Mouse (Mus musculus) neural tube, embryonic 13.5 days (tissue): ENCODE data around the gene Spdye4a. TPM values are rescaled to one million over a fixed set of nuclear protein-coding genes. Genes with fewer than 3 reads are reported as not detected.
A peak's percentile ranks its signal among the peaks of the same experiment; 100 is the strongest.

Experiments used
- ATAC-seq: fragments of 200-750 bp; cut with Nextera tagmentation; 2 replicates; pipeline ENCODE4 v1.8.0; 2017; ENCODE audit warnings: low read depth, mild to moderate bottlenecking, moderate TSS enrichment, moderate library complexity
- H3K27ac ChIP-seq: fragments of 300-500 bp; sonication (generic); replicated peaks from 2 replicates; pipeline ENCODE4 v1.5.1; 2015; ENCODE audit warnings: moderate library complexity, mild to moderate bottlenecking, inconsistent platforms
- H3K27me3 ChIP-seq: fragments of 300-500 bp; sonication (generic); 2 replicates; pipeline ENCODE4 v1.6.1; 2015; ENCODE audit warnings: mild to moderate bottlenecking, inconsistent platforms
- H3K36me3 ChIP-seq: fragments of 300-500 bp; sonication (generic); 2 replicates; pipeline ENCODE4 v1.6.1; 2015; ENCODE audit warnings: mild to moderate bottlenecking, inconsistent platforms
- H3K4me1 ChIP-seq: fragments of 300-500 bp; sonication (generic); replicated peaks from 2 replicates; pipeline ENCODE4 v1.6.1; 2015; ENCODE audit warnings: inconsistent platforms
- H3K4me2 ChIP-seq: fragments of 300-500 bp; sonication (generic); 2 replicates; pipeline ENCODE4 v1.6.1; 2015; ENCODE audit warnings: inconsistent platforms, mild to moderate bottlenecking, moderate library complexity
- H3K4me3 ChIP-seq: fragments of 300-500 bp; sonication (generic); 2 replicates; pipeline ENCODE4 v1.5.1; 2015; ENCODE audit warnings: mild to moderate bottlenecking, inconsistent platforms
- H3K9ac ChIP-seq: fragments of 300-500 bp; sonication (generic); 2 replicates; pipeline ENCODE4 v1.6.1; 2015; ENCODE audit warnings: moderate library complexity, mild to moderate bottlenecking, inconsistent platforms
- H3K9me3 ChIP-seq: fragments of 300-500 bp; sonication (generic); 2 replicates; pipeline ENCODE4 v1.6.1; 2016; ENCODE audit warnings: inconsistent platforms
- WGBS: fragments of 180-500 bp; shearing (Covaris S2); methylation state at CpG from one replicate; pipeline ENCODE4 v1.1.7; 2015; 5-methylcytosine and 5-hydroxymethylcytosine counted together
- polyA plus RNA-seq: library from polyadenylated mRNA; unstranded; fragments of >200 nt; fragmentation: Nextera tagmentation; extraction: Ambion mirVana; gene quantifications from 2 replicates; pipeline ENCODE4 v1.2.1, GENCODE M21; 2015

Gene Spdye4a
- polyA plus RNA-seq, result not detected in 2 replicates

GRCm38 (mm10) chr5:143226790-143227189 is at the start of gene Spdye4a:
Gene Spdye4a, minus strand, starts transcription at chr5:143226890.
- no peak for ATAC-seq
- H3K27ac ChIP-seq, result no peak within 1 kb of the TSS
- no peak within 1 kb of the TSS for H3K4me3 ChIP-seq
- peaks cover 14% of the 10 kb centered on the region for H3K9me3 ChIP-seq
- WGBS, result 91% methylated on average over 3 of the region's 3 CpGs
- H3K4me1 ChIP-seq, result no peaks in the 10 kb centered on the region
- H3K36me3 ChIP-seq, result no peaks in the 10 kb centered on the region
- no peak within 1 kb of the TSS for H3K9ac ChIP-seq
- H3K27me3 ChIP-seq, result no peaks in the 10 kb centered on the region
- H3K4me2 ChIP-seq, result no peak within 1 kb of the TSS

GRCm38 (mm10) chr5:143275761-143276160 is 49.1 kb upstream of the Spdye4a start:
- Histone ChIP-seq H3K4me3 (no peak overlapping the region), H3K4me1 (peaks cover 6% of the 10 kb centered on the region), H3K4me2 (no peak overlapping the region), H3K27ac (no peak overlapping the region), H3K9me3 (no peaks in the 10 kb centered on the region), H3K36me3 (no peaks in the 10 kb centered on the region), H3K9ac (no peak overlapping the region), H3K27me3 (peaks cover 7% of the 10 kb centered on the region)
- ATAC-seq, result no peak
- 51% methylated on average over 5 of the region's 5 CpGs for WGBS

DNA sequence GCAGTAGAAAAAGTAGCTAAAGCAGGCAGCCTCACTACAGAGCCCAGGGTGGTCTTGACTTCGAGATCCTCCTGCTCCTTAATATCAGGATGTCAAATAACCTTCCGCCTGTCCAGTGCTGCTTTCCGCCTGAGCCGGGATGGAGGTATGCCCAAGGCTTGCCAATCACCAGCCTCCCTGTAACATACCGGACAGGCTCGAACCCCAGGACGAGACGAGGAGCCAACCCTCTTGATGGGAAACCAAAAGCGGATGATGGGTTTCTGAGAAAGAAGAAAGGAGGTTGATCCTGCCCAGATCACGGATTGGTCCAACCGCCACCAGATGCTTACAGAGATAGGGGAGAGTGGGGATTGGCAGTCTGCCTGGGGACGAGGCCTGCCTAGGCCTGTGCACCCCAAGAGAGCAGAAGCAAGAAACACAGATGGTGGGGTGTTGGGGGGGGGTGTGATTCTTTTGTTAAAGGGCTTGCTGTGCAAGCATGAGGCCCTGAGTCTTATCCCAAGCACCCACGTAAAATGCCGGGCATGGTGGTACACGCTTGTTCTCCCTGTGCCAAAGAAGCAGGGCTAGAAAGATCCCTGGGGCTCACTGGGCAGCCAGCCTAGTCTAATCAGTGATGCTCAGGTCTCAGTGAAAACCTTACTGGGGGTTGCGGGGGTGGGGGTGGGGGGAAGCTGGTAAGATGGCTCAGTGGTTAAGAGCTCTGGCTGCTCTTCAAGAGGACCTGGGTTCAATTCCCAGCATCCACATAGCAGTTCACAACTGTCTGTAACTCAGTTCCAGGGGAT is 46.0 kb upstream of the Spdye4a start:
- H3K27me3 ChIP-seq, result no peaks in the 10 kb centered on the region; the same call in none of the 2 replicates
- H3K4me2 ChIP-seq, result no peak overlapping the region
- no peak overlapping the region for H3K27ac ChIP-seq
- H3K36me3 ChIP-seq, result no peaks in the 10 kb centered on the region
- H3K4me3 ChIP-seq, result no peak overlapping the region
- 86% methylated on average over 16 of the region's 16 CpGs for WGBS
- H3K9ac ChIP-seq, result no peak overlapping the region
- peaks cover 28% of the 10 kb centered on the region for H3K4me1 ChIP-seq
- ATAC-seq, result no peak
- no peaks in the 10 kb centered on the region for H3K9me3 ChIP-seq

- Histone ChIP-seq H3K9ac (no peak overlapping the region), H3K36me3 (no peaks in the 10 kb centered on the region), H3K27ac (no peak overlapping the region), H3K4me1 (peaks cover 34% of the 10 kb centered on the region), H3K4me2 (no peak overlapping the region), H3K9me3 (no peaks in the 10 kb centered on the region), H3K4me3 (no peak overlapping the region), H3K27me3 (no peaks in the 10 kb centered on the region; the same call in none of the 2 replicates)
- no peak for ATAC-seq
- WGBS, result 73% methylated on average over 3 of the region's 3 CpGs
These were observed 45.4 kb upstream of the Spdye4a start for GRCm38 (mm10) chr5:143272108-143272507.

DNA sequence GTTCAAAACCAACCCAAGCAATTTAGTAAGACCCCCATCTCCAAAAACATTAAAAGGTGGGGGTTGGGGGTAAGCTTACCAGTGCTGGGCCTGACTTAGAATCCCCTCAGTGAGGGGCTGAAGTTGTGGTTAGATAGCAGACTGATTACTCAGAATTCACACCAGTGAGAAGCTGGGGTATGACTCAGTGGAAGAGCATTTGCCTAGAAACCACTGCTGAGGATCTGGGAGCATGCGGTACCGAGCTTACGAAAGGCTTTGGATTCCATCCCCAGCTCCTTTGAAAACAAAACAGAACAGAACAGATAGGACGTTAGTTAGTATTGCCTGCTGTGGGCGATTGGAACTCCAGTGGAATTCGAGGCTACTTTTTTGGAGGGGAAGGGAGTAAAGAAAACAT is 45.0 kb upstream of the Spdye4a start:
- no peak overlapping the region for H3K4me2 ChIP-seq
- H3K4me1 ChIP-seq, result peaks cover 38% of the 10 kb centered on the region
- WGBS, result 89% methylated on average over 6 of the region's 6 CpGs
- no peak overlapping the region for H3K9ac ChIP-seq
- H3K36me3 ChIP-seq, result no peaks in the 10 kb centered on the region
- ATAC-seq, result no peak
- no peak overlapping the region for H3K4me3 ChIP-seq
- no peaks in the 10 kb centered on the region for H3K9me3 ChIP-seq
- no peak overlapping the region for H3K27ac ChIP-seq
- no peaks in the 10 kb centered on the region; the same call in 1 of the 2 replicates for H3K27me3 ChIP-seq

DNA sequence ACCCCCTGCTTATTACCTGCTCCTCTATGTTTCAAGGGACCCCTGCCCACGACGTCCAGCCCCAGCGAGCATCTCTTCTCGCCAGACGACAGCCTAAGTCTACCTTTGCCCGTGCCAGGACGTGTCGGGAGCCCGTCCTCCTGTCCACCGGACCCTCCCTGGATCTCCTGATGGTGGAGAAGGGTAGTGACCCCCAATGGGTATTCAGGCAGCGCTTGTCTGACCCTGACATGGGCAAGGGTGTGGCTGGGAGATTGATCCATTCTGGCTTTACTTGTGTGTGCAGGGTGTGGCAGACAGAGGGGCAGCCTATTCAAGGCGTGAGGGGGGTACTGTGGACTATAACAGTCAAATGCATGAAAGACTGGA is 43.4 kb upstream of the Spdye4a start:
- no peaks in the 10 kb centered on the region for H3K36me3 ChIP-seq
- H3K4me3 ChIP-seq, result peak overlapping the region; percentile 87
- WGBS, result 5% methylated on average over 12 of the region's 12 CpGs
- H3K4me2 ChIP-seq, result peak overlapping the region; percentile 94
- no peaks in the 10 kb centered on the region; the same call in 1 of the 2 replicates for H3K27me3 ChIP-seq
- peak overlapping the region; percentile 96 for H3K9ac ChIP-seq
- H3K27ac ChIP-seq, result peak overlapping the region; percentile 86
- ATAC-seq, result peak; percentile 51
- no peaks in the 10 kb centered on the region for H3K9me3 ChIP-seq
- H3K4me1 ChIP-seq, result peaks cover 48% of the 10 kb centered on the region

DNA sequence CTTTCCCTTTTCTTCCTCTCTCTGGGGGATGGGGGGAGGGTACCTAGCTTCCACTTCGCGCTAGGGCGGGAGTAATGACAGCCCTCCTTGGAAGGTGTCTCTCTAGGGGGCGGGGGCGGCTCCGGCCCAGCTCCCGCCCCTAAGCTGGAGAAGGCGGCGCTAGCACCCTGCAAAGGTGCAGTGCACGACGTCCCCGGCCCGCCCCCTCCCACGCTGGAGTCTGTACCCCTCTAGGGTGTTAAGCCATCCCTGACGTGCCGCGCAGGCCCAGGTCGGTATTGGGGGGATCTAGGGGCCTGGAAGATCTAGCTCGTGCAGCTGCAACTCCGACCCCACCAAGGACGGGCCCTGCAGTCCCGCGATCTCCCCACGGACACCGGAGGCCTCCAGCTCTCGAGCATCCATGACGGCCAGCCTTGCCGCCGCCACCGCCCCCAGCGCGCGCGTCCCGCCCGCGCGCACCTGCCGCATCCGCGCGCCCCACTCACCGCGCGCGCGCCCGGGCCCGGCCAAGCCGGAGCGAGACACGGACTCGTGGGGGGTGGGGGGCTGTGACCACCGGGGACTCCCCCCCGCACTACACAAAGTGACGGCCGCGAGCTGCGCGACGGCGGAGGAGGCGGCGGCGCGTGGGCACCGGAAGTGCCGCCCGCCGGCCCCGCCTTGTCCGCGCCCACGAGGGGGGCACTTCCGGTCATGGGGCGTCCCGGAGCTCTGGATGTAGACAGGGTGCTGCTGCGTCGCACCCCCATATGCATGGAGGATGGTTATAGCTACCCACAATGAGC is 42.9 kb upstream of the Spdye4a start, which contains the start of gene Zfp316:
Gene Zfp316, minus strand, starts transcription at position 660 of the 788 bp plus-strand sequence.
- Histone ChIP-seq H3K36me3 (peaks cover 4% of the 10 kb centered on the region), H3K4me3 (peak within 1 kb of the TSS; percentile 87), H3K9me3 (no peaks in the 10 kb centered on the region), H3K4me1 (peaks cover 48% of the 10 kb centered on the region), H3K4me2 (peak within 1 kb of the TSS; percentile 94), H3K9ac (peak within 1 kb of the TSS; percentile 96), H3K27ac (peak within 1 kb of the TSS; percentile 86), H3K27me3 (no peaks in the 10 kb centered on the region; the same call in 1 of the 2 replicates)
- peak; percentile 89 for ATAC-seq
- under 1% methylated on average over 73 of the region's 79 CpGs for WGBS

DNA sequence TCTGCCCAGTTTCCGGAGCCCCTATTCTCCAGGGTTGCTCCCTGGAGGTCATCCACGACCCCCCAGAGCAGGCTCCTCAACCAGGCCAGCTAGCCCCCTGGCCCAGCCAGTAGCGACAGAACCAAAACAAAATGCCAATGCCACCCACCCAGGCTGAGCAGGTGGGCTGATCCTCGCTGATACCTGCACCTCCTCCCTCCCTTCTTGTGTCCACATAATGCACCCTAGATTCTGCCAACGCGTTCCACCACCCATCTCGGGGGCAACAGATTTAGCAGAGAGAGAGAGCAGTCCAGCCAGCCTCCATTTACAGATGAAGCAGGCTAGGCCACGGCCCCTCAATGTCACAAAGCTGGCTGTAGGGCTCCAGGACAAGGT is 42.3 kb upstream of the Spdye4a start:
- H3K4me2 ChIP-seq, result peak overlapping the region; percentile 94
- 25% methylated on average over 8 of the region's 8 CpGs for WGBS
- peaks cover 10% of the 10 kb centered on the region for H3K36me3 ChIP-seq
- H3K27me3 ChIP-seq, result no peaks in the 10 kb centered on the region
- H3K4me1 ChIP-seq, result peaks cover 48% of the 10 kb centered on the region
- peak overlapping the region; percentile 96 for H3K9ac ChIP-seq
- peak overlapping the region; percentile 87 for H3K4me3 ChIP-seq
- peak overlapping the region; percentile 86 for H3K27ac ChIP-seq
- H3K9me3 ChIP-seq, result no peaks in the 10 kb centered on the region
- ATAC-seq, result peak; percentile 7; the same call in 1 of the 2 replicates

DNA sequence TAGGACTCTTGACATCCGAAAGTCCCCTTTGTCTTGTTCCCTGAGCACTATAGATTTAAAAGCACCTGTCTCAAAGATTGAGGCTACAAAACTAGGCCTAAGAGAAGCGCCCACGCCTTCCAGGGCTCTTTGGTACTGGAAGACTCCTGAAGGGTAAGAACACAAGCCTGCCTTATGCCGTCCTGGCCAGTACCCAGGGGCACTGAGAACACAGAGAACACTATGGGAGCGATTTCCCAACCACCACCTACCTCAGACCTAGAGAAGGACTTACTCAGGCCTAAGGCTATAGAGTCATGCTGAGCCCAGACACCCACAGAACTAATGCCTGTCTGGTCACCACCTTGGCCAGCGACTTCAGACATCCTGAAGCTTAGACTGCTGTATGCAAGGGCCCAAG is 40.1 kb upstream of the Spdye4a start:
- ATAC-seq, result no peak
- Histone ChIP-seq H3K9ac (0 out of 2 replicates have a peak overlapping the region, but pooled peaks have one; percentile 22), H3K36me3 (peaks cover 32% of the 10 kb centered on the region), H3K4me2 (no peak overlapping the region), H3K27ac (no peak overlapping the region), H3K4me3 (no peak overlapping the region), H3K27me3 (no peaks in the 10 kb centered on the region), H3K4me1 (peaks cover 48% of the 10 kb centered on the region), H3K9me3 (no peaks in the 10 kb centered on the region)
- WGBS, result 86% methylated on average over 6 of the region's 6 CpGs

GRCm38 (mm10) chr5:143265409-143265808 is 38.7 kb upstream of the Spdye4a start:
- H3K4me3 ChIP-seq, result no peak overlapping the region
- no peaks in the 10 kb centered on the region for H3K9me3 ChIP-seq
- H3K36me3 ChIP-seq, result peaks cover 45% of the 10 kb centered on the region
- H3K9ac ChIP-seq, result no peak overlapping the region
- H3K4me1 ChIP-seq, result peaks cover 39% of the 10 kb centered on the region
- ATAC-seq, result no peak
- H3K27ac ChIP-seq, result no peak overlapping the region
- H3K4me2 ChIP-seq, result no peak overlapping the region
- no peaks in the 10 kb centered on the region for H3K27me3 ChIP-seq
- 45% methylated on average over 1 of the region's 1 CpGs for WGBS

DNA sequence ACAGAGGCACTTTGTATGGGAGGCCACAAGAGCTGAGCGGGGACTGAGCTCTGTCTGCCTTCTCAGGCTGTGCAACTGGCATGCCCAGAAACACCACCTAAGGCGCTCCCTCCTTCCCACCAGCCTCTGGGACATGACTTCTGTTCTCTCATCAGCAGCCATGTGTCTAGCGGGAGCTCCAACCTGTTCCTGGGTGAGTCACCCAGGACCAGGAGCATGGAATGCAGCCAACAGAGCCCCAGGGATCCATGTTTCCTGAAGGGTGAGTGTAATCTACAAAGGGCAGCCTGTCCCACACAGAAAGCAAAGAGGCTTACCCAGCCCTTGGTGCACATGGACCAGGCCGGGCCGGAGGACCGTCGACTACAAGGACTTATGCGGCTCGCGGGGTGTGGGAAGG is 38.0 kb upstream of the Spdye4a start:
- H3K36me3 ChIP-seq, result peaks cover 52% of the 10 kb centered on the region
- H3K4me3 ChIP-seq, result no peak overlapping the region
- no peak overlapping the region for H3K9ac ChIP-seq
- H3K27ac ChIP-seq, result no peak overlapping the region
- WGBS, result 94% methylated on average over 10 of the region's 10 CpGs
- H3K4me2 ChIP-seq, result no peak overlapping the region
- no peak for ATAC-seq
- no peaks in the 10 kb centered on the region for H3K27me3 ChIP-seq
- H3K9me3 ChIP-seq, result no peaks in the 10 kb centered on the region
- peaks cover 35% of the 10 kb centered on the region for H3K4me1 ChIP-seq

- ATAC-seq, result no peak
- H3K4me1 ChIP-seq, result peaks cover 9% of the 10 kb centered on the region
- H3K27me3 ChIP-seq, result peaks cover 21% of the 10 kb centered on the region
- 93% methylated on average over 8 of the region's 8 CpGs for WGBS
- H3K4me3 ChIP-seq, result no peak overlapping the region
- H3K4me2 ChIP-seq, result no peak overlapping the region
- no peak overlapping the region for H3K9ac ChIP-seq
- no peaks in the 10 kb centered on the region for H3K9me3 ChIP-seq
- H3K27ac ChIP-seq, result no peak overlapping the region
- peaks cover 82% of the 10 kb centered on the region for H3K36me3 ChIP-seq
These were observed 34.9 kb upstream of the Spdye4a start for GRCm38 (mm10) chr5:143261636-143262035.
